Mouse (Mus musculus) right cerebral cortex, postnatal 25 days (tissue): ENCODE data around the gene Wdr3.

Source experiments
- DNase-seq: peaks from one replicate; pipeline ENCODE4 v3.0.0; 2022

Gene Wdr3

DNA sequence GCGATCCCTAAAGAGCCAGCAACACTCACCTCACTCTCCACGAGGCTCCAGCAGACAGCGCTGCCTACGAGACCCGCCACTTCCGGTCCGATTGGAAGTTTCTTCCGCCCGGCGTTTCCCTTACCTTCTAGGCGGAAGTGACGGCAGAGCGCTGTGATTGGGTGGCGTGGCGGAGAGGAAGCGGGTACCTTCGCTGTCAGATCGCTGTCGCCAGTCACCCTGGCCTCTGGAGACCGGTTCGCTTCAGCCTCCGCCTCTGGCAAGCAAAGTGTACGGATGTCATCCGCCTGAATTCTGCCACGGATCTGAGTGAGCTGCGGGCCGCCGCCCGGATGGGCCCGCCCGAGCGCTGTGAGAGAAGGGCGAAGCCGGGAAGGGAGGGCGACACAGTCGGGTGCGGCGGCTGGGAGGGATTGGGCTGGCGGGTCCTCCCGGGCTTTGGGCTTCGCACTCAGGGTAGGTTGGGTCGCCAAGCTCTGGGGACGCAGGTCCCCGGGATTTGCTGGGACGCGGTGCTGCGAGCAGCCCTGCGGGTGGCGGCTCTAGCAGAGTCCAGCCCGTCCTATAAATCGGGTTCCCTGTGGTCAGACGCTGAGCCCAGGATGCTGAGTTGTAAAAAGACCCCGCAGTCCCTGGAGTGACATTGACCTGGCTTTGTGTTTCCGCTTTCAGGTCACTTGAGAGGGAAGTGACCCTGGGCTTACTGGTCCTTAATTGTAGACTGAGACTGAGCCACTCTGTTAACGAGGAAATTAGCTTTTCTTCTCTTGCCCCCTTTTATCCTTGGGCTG, at the start of gene Wdr3, which contains the start of gene Gdap2:
Wdr3 (minus strand) TSS at position 93 of the 791 bp plus-strand sequence.
Gdap2 (plus strand) TSS at position 67 of the 791 bp plus-strand sequence.
- peak; percentile 94 for DNase-seq

DNA sequence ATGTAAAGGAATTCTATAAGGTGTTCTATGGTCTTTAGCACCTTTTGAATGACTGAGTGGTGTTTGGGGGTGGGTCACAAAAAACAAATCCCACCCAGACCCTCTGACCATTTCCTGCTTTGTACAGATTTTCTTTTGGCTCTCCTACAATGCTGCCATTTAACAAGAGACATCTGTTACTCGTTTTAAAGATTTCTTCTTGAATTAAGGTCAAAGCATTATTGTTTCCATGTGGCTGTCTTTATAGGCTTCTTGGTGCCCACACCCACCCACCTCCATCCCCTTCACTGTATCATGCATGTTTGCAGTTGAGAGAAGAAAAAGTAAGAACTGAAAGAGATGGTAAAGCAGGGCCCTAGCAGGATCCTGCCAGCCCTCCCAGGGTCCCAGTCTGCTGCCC, 44.8 kb upstream of the Wdr3 start:
- no peak for DNase-seq

GRCm38 (mm10) chr3:100201554-100201953, 39.3 kb upstream of the Wdr3 start:
- DNase-seq, result no peak

- DNase-seq, result no peak
Observed at GRCm38 (mm10) chr3:100194210-100194609, 32.0 kb upstream of the Wdr3 start.

GRCm38 (mm10) chr3:100189861-100190260, 27.7 kb upstream of the Wdr3 start:
- DNase-seq, result no peak

- DNase-seq, result peak; percentile 50
Observed at GRCm38 (mm10) chr3:100189444-100189843, 27.2 kb upstream of the Wdr3 start.

GRCm38 (mm10) chr3:100180471-100180870, 18.3 kb upstream of the Wdr3 start:
- no peak for DNase-seq

GRCm38 (mm10) chr3:100176031-100176430, 13.8 kb upstream of the Wdr3 start:
- no peak for DNase-seq

DNA sequence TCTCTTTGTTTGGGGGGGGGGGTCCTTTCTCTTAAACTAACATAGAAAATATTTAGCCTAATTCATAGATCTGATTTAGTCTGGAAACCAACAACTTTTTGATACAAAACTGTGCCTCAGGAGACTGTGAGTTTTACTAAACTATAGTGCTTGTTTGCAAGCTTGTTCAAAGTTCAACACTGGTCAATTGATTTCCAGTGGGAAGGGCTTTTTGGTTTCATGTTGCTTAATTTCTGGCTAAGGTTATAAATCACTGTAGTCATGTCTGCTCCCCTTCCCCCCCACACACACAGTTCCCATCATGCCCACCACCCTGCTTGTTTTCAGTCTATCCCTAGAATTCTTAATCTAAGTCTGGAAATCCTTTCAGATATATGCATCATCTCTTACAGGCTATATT, 2.8 kb upstream of the Wdr3 start:
- no peak for DNase-seq

DNA sequence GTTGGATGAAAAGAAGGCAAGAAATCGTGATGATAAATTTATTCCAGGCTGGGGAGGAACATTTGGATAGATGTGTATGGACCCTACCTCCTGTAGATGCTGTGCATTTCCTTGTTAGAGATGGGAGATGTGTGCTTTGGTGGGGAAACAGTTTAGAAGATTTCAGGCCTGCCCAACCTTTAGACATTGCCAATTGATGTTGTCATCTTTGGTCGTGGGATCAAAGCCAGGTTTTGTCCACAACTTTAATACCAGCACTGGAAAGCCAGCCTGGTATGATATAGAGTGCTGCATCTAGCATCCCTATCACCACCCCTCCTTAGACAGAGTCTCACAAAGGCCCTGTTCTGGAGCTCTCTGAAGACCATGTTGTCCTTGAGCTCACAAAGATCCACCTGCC, 1.3 kb upstream of the Wdr3 start:
- no peak for DNase-seq

DNA sequence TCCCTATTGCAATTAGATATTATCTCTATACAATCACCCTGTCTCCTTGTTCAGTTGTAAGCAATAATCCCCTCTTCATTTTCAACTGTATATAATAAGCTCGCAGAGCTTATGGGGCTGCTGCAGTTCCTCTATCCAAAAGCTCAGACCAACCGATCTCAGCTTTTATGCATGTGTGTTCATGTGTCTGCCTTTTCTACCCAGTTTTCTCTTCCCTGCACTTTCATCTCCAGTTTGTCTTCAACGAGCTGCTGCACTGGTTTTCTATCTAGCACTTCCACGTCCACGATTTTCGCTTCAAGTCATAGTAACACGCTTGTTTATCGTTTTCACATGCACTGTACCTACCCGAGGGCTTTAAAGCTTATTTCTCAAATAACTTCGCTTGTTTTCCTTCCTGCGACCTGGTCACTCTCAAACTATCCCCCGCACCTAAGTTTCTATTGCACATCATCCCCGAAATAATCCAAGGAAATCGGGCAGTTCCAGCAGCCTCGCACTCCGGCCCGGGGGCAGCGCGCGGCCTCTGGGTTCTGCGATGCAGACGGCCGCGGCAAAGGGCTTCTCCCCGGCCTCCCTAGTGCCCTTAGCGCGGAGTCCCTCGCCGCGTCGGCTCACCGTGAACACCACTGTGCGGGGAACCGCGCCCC, 417 bp downstream of the Wdr3 start:
- DNase-seq, result no peak

DNA sequence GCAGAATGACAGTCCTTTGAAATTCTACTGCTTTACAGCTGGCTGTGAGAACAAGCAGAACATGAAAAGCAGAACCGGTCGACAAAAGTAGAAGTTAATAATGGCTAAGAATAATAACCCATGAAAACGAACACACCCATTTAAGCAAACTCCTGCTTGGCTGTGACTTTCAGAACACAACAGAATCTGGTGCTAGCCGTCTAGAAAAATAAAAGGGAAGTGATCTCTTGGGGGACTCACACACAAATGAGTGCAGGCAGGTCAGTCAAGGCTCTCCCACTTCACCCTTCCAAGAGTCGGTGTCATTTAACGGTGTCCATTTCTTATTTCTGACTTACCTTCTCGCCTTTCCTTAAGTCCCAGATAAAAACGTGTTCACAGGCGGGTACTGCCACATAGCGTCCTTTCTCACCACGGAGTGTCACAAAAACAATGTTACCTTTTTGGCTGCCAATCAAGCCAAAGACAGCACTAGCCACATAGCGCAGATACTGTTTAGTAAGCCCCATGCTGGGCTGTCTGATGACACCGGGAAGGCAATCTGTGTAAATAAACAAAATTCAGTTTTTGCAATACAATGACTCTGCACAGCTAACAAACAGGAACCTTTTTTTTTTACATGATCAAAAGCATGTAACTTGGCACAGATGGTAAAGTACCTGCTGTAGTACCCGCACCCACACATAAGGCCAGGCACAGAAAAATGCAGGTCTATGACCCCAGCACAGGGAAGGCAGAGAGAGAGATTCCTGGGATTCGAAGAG, 1.3 kb downstream of the Wdr3 start:
- no peak for DNase-seq

- DNase-seq, result no peak
Observed at GRCm38 (mm10) chr3:100122445-100122844, 39.8 kb downstream of the Wdr3 start.

- DNase-seq, result no peak
Observed at GRCm38 (mm10) chr3:100121961-100122360, 40.2 kb downstream of the Wdr3 start.

DNA sequence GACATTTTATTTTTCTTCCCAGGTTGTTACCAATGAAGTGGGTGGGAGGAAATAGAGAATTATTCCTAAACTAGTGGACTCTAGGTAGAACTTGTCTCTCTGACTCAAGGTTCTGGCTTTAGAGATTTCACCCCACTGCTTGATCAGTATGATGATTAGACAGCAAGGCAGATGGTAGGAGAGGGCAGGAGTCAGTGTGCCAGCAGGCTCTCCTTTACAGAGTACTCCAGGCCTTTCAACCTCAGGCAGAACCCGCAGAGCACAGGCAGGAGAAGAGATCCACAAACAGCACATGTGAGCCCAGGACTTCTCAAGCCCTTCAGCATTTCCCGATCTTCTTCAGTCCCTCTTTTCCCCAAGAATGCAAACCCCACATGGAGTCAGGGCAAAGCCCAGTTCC, 43.5 kb downstream of the Wdr3 start:
- DNase-seq, result no peak

DNA sequence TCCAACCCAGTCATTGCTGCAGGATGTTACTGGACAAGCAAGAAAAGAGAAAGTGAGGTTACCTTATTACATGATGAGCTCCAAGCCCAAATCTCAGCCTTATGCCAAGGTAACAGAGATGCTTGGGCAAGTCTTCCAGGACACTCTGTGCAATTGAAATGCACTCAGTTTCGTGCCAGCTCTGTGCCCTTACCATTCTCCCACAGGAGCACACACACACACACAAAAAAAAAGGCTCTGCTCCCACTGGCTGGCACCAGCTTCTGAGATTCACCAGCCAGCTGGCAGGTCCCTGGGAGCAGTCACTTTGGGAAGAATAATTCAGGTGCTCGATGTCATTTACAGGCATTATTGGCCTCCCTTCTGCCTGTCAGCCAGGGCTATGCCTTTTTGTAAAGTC, 55.5 kb downstream of the Wdr3 start:
- DNase-seq, result no peak

- no peak for DNase-seq
Observed at GRCm38 (mm10) chr3:100102386-100103092, 59.7 kb downstream of the Wdr3 start.
